Mouse (Mus musculus) WW6 (cell line): ENCODE results near the gene Tmem132c.
A peak's percentile ranks its signal among the peaks of the same experiment; 100 is the strongest.

ENCODE experiments used
- DNase-seq: peaks from one replicate; pipeline ENCODE4 v3.0.0-alpha.2; 2013; ENCODE audit warnings: low read depth, low spot score

Tmem132c gene

DNA sequence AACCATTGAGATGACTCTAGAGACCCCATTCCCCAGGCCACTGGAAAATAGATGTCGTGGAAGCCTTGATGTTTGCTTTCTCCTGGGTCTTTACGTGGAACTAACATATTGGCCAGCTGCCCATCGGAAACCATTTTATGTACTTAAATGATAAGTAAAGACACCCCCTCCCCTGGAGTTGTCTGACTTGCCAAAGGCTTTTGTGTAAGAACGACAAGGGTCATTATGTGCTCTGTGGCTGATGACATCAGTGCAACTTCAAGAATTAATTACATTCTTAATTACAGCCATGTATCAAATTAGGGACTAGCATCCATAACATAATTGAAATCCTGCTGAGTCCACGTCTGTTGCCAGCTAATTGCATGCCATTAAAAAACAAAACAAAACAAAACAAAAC lies 45.3 kb downstream of the Tmem132c start:
- DNase-seq = no peak

DNA sequence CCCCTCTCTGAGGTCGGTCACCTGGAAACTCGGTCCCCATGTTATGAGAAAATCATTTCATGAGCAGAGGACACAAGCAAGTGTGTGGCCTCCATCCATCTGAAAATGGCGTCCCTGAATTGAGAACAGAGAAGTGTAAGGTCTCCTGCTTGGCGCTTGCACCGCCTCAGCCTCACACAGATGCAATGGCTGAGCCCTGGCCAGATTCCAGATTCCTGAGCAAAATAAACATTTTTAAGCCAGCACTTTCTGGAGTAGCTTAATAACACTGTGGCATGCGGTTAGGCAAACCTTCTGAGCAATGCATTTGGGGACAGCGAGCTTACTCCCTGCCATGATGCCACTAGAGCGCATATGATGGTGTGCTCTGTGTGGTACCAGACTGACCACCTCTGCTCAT lies 48.1 kb downstream of the Tmem132c start:
- DNase-seq = no peak

DNA sequence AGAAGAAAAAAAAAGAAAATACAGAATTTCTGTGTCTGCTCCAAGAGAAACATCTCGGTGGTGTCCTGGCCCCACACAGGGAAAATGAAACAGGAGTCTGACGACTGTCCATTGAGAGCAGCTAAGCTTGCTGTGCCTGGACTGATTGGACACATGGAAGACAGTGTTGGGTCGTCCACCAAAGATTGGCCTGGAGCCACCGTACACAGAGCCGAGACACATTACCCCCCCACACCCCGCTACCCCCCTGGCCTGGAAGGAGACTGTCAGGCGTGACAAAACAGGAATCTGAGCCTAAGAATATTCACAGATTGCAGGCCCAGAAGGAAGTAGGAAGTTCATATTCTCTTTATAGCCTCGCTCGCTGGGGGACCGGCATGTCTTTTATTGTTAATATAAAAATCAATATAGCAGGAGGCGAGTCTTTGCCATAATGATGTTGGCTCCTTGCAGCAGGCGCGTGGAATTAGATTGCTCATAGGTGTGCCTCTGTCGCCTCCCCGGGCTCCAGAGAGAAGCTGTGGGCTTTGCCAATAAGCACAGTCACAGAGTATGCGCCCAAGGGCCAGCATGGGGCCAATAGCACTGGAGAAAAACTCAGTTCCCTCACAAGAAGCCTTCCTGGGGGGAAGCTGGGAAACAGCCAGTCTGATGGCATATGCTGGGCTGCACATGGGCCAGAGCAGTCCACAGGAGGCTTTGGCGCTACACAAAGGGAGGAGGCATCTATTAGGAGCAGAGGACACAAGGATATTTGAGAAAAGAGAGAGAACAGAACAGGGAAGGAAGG lies 49.0 kb downstream of the Tmem132c start:
- DNase-seq = no peak

DNA sequence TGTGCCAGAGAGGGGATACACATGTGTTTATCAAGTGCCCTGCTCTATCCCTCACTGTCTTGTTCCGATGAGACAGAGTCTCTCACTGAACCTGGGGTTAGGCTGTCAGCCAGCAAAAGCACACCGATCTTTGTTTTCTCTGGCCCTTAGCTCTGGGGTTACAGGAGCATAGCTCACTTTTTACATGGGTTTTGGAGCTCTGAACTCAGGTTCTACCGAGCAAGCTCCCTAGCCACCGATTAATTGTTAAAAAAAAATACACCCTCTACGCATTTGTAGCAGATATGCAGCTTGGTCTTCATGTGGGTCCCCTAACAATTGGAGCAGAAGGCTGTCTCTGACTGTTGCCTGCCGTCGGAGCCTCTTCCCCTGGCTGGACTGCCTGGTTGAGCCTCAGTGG lies 50.0 kb downstream of the Tmem132c start:
- DNase-seq = no peak

DNA sequence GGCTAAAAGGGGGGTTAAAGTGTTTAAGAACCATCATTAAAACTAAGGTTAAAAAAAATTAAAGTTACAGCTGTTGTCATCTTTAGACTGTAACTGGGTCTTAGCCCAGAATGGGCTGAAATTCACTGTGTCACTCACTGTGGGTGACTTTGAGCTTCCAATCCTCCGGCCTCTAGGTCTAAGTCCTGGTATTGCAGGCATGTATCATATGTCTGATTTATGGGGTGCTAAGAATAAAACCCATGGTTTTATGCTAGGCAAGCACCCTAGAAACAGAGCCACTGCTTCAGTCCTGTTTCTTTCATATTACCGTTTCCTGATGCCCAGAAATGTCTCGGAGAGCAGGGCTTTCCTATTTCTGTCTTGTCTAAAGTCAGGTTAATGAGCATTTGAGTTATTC lies 52.1 kb downstream of the Tmem132c start:
- no peak for DNase-seq

DNA sequence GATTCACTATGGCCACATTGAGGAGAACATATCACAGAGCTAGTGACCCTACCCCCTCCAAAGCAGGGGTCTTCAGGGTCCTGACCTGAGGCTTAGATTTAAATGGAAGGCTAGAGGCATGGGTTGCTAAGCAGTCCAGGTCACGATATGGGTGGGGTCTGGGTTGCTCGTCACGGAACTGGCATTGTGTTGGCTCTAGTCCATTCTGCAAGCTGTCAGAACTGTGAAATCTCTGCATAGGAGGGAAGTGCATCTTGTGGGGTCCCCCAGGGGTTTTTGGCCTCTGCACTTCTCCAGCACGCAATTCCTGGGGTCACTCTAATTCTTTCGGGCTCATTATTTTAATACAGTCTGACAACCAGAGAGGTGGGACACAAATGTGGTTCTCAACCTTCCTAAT lies 55.9 kb downstream of the Tmem132c start:
- DNase-seq = no peak

DNA sequence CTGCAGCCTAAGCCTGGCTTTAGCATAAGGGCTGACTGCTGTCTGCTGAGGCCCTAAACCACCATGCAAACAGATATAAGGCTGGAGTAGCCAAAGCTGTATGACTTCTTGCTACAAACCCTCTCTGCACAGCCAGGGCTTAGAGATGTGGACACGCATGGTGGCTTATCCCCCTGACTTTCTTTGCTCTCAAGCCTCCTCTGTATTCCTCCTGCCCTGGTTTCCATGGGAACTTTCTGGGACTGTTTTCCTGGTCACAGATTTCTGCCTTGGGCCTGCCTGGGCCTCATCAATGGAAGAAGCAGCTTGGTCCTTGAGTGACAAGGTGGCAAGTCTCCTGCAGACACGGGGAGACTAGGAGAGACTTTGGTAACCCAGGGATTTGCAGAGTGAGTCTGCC lies 56.5 kb downstream of the Tmem132c start:
- DNase-seq = no peak

DNA sequence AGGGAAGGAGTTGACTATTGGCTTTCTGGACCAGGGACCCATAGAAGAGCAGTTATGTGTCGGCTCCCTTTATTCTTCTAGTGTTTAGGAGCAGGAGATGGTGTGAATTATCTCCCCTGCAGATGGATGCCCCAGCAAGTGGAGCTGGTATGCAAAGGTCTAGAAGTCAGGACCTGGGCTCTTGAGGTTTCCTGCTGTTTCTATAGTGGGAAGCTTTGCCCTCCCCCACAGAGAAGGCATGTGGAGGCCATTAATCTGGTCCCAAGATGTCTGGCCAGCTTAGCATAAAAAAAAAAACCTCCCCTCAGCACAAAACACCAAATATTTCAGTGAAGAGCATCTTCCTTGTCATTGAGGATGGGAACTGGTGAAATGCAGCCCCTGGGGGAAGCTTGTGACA lies 57.4 kb downstream of the Tmem132c start:
- no peak for DNase-seq

DNA sequence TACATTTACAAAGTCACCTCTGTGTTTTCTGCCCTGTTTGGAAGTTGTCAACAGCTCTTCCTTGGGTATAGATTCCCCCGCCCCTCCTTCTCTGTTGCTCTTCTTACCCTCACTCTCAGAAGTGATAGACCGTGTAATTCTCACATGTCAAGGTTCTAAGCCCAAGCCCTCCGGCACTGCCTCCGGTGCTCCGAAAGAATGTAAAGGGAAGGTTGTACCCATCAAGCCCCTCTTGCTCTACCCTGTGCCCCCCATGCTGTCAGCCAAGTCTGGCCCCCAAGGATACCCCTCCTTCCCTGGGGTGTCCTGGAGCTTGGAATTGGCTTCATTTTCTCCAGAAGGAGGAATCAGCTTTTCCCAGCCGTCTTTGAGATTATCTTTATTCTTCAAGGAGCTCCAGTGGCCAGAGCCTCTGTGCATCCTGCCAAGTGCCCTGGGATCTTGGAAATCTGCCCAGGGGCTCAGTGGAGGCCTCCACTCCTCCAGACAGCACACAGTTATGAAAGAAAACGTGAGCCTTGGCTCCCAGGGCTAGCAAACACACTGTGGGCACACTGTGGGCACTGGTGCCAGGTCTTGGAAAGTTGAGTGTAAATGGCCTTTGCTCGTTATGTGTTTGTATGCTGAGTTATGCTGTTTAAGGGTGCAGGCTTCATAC lies 59.1 kb downstream of the Tmem132c start:
- DNase-seq = no peak

DNA sequence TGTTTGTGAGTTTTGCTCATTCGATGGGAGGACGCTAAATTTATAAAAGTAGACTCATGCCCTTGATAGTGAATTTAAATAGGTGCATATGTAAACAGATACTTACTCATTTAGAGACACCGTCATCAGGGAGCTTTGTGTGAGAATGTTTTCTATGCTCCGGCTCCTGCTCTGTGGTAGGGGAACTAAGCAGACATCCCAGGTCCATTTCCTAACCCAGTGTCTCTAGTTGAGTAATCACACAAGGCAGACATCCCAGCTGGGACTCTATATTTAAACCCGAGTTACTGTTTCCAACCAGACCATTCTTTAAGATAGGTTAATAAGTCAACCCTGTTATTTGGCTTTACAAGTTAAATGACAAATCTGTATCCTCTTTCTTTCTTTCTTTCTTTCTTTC lies 63.7 kb downstream of the Tmem132c start:
- DNase-seq = no peak

DNA sequence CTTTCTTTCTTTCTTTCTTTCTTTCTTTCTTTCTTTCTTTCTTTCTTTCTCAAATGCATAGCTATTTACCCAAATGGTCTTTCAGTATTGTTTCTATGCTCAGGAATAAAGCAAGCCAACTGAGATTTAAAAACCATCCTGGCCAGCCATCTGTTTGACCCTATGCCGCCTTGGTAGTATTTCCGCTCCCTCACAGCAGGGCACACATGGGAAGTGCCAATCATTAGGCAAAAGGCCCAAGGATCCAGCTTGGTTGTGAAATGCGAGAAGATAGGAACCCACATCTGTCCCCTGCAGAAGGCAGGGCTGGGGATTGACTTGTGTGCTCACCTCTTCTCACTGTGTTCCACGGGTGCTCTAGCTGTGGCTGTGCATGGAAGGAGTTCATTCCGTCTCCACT lies 64.1 kb downstream of the Tmem132c start:
- DNase-seq = no peak

DNA sequence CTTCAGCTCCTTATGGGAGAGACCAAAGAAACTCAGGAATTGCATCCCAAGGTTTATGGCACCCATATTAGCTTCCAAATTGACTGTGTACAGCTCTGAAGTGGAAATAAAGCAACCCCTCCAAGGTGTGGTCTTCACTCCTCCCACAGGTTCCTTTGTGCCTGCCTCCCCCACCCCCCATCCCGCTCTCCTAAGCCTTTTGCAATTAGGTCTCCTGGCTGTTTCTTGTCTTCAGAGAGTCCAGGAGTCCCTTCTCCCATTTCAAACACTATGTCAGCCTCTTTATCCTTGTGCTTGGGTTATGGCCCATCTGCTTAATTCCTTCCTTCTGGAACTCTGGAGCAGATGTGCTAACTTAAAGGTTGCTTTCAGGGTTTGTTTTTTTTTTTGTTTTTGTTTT lies 65.1 kb downstream of the Tmem132c start:
- DNase-seq = no peak

DNA sequence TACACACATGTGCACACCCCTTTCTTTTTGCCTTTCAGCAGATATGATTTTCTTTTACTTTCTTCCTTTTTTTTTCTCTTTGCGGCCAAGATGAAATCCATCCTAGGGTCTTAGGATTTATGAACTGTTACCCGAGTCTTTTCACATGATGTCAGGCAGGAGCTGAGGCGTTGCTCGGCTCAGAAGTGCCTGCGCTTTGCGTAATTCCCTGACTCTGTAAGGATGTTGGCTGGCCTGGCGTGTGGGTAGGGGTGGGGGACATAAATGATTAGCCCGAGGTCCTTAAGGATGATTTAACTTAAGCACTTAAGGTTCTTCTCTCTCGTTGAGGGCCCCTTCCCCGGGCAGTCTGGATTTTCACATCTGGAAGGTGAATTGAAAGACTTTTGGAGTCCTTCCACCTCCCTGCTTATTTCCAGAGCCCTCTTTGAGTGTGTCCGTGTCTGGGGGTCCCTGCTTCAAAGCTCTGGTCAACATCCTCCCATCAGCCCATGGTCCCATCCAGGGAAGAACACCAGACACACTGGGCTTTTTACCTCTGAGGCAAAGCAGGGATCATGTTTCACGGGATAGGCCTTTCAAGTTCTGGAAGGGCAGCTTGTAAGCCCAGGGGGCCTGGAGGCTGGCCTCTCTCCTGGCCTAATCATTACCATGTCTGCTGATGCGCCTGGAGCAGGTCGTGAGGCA lies 68.9 kb downstream of the Tmem132c start:
- no peak for DNase-seq

DNA sequence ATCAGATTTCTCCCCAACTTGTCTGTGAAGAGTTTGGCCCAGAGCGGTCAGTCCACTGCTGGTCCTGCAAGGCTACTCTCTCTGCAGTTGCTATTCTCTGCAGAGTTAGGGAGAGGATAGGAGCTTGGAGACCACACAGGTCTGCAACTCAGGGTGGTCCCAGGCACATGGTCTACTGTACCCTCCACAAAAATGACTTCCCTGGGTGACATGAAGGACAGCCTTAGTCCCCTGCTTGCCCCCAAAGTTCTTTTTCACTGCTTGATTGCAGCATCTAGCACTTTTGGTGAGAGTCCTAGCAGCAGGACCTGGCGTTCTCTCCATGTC lies 69.4 kb downstream of the Tmem132c start:
- DNase-seq = no peak

DNA sequence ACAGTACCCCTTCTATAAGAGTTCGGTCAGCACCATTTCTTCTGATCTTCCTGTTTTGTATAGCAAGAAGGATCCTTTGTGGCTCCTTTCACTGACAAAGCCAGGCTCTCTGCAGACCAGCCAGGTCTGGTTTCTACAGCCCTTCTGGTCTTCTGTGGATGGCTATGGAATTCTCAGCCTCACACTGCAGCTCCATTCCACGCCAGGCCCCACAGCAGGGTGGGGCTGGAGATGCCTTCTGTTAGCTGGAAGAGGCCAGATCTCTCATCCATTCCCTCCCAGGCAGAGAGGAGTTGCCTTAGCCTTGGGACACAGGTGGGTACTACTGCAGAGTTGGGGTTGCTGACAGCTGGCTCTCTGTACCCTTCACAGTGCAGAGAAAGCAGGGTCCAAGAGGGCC lies 72.0 kb downstream of the Tmem132c start:
- no peak for DNase-seq

DNA sequence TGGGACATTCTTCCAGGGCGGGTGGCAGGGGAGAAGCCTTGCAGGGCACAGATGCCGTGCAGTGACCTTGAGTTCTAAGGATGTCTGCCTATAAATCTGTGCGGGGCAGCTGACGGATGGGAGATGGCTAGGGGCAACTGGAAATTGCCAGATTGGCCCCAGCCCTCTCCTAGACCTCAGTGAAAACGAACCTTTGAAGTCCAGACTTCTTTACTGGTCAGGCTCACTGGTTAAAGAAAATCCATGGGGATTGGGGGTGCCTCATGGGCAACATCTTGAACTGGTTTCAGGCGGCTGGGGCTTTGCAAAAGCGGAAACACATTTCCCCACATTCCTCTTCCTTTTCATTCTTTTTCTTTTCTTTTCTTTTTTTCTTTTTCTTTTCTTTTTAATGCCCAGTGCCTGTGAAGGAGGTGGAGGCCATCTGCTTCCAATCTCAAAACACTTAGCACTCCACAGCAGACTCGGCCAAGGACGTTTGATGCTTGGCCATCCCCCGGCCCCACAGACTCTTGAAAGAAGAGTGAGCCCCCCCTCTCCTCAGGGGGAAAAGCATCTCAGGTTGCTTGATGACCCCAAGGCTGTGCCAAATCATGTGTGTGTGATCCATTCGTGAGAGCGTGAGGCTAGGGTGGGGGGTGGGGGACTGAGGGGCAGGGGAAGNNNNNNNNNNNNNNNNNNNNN lies 77.6 kb downstream of the Tmem132c start:
- no peak for DNase-seq

DNA sequence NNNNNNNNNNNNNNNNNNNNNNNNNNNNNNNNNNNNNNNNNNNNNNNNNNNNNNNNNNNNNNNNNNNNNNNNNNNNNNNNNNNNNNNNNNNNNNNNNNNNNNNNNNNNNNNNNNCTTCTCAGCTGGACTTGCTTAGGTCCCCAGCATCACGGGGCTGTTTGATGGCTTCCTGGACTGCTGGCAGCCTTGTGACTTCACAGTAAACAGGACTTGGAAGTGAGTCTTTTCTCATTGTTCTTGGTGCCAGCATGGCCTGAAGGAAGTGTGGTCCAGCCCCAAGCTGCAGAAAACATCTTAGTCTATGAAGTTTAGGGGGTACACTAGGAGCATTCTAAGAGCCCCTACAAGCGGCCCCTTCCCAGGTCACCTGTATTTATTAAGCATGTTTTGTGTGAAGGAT lies 83.0 kb downstream of the Tmem132c start:
- DNase-seq = no peak

DNA sequence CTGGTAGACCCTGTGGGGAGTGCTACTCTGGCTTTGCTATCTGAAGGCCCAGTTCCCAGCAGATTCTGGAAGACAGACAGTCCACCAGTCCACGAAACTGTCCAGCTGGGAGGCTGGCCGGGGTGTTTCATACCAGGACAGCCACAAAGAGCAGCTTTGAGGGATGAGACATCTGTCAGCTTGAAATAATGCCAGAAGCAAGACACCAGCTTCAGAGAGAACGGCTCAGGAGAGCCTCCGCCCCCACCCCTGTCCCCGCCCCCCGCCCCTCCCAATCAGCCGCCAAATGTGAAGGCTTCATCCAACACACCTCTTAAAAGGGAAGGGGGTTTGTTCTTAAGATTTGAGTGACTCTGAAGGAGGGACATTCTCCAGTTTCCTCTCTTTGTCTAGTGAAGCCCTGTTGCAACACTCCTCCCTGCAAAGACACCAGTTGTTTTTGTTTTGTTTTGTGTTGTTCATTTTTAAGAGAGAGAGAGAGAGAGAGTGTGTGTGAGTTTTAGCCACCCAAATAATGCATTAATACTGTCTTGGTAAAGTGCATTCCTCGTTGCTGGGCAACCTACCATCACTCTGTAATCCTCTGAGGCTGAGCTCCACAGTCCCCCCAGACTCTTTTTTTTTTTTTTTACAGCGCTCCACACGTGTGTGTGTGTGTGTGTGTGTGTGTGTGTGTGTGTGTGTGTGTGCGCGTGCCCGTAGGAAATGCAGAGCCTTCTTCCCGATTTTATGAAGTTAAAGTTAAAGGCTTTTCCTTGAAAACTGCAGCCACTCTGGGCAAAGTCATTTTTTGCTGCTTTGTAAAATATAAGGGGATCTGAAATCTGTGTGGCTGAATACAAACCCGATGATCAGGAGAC lies 94.7 kb downstream of the Tmem132c start:
- DNase-seq = no peak

DNA sequence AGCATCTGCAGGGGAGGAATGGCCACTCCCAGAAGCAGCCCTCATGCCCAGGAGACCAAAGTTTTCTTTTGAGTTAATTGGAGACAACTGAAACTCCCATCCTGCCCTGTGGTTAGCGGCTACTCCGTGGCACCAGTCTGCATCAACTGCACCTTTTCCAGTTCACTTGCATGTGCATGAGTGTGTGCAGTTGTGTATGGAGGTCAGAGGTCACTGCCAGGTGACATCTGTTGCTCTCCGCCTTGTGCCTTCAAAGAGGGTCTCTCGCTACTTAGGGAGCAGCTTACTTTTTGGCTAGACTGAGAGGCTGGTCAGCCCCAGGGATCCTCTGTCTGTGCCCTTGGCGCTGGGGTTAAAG lies 95.3 kb downstream of the Tmem132c start:
- DNase-seq = no peak

DNA sequence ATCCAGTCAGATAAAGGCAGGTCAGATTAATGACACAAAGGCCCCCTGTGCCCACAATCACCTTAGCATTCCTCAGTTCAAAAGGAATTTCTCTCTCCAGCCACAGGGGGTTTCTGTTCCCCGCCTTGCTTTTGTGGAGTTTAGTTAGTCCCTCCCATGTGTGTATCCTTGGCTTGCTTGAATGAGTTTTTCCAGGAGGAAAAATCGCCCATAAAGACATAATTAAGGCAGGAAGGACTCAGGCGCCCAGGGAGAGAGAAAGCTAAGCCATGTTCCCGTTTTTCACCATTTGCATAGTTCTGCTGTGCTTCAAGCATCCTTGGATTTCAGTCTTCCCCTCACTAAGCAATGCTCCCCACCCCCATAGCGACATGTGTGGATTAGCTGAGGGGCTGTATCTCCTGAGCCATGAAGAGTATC lies 97.4 kb downstream of the Tmem132c start:
- peak; percentile 79 for DNase-seq

DNA sequence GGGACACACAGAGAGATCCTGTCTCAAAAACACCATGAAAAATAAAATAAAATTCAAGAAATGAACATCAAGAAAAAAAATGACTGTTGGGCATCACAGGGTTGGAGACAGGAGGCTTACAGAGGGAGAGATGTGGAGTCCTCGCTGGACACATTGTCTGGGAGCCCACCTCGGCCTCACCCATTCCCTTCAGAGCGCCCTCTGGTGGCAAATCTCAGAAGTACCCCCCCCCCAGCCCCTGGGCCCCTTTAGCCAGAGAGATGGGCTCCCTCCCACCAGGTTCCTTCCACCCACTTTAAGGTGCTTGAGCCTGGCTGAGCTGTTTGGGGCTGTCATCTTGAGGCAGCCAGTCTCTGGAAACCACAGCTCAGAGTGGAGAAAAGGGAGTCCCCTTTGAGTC lies 99.5 kb downstream of the Tmem132c start:
- DNase-seq = no peak

DNA sequence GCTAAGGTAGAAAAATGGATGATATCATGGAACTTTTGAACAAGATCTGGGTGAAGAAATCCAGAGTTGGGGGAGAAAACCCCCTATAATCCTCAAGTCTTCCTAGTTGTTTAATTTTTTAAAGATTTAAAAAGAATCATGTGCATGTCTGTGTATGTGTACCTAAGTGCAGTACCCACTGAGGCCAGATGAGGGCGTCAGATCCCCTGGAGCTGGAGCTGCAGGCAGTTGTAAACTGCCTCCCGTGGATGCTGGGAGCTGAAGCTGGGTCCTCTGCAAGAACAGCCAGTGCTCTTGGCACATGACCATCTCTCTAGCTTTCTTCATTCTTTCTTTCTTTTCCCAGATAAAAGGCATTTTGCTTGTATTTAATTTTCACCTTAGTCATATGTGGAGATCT lies 103.1 kb downstream of the Tmem132c start:
- no peak for DNase-seq
